Mouse (Mus musculus) stomach, postnatal 0 days (tissue): ENCODE measurements around the gene Galnt7.

ENCODE experiments used
- CTCF ChIP-seq: IDR thresholded peaks from 2 replicates; pipeline ENCODE4 v1.5.1; 2016; ENCODE audit warnings: antibody characterized with exemption, low read depth, mild to moderate bottlenecking, moderate library complexity
- EP300 ChIP-seq: optimal IDR thresholded peaks from 2 replicates; pipeline ENCODE3; 2016; ENCODE audit warnings: antibody characterized with exemption

- TF ChIP-seq EP300, result no peak
- TF ChIP-seq CTCF, result no peak
These were observed 132.5 kb downstream of the Galnt7 start for GRCm38 (mm10) chr8:57520186-57520786.
